Mouse (Mus musculus): Measurements from ENCODE around the gene Vps33a.

Gene Vps33a

GRCm38 (mm10) chr5:123572357-123573186 lies at the start of gene Vps33a:
Gene Vps33a (minus strand): TSS chr5:123573038.
- DNase-seq = peak; percentile 98

GRCm38 (mm10) chr5:123622421-123622820 lies 49.6 kb upstream of the Vps33a start:
- no peak for DNase-seq

DNA sequence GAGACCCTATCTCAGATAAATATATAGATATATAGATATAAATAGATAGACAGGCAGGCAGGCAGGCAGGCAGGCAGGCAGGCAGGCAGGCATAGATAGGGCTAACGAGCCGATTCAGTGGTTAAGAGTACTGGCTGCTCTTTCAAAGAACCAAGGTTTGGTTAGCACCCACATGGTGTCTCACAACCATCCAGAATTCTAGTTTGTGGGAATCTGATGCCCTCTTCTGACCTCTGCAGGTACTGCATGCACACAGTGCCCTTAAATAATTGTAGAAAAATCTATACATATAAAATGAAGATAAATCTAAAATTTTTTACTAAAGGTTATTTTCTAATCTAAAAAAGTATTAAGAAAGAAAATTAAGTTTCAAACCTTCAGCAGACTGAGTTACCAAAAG lies 45.7 kb upstream of the Vps33a start:
- DNase-seq = peak; percentile 43

GRCm38 (mm10) chr5:123614246-123614645 lies 41.4 kb upstream of the Vps33a start:
- no peak for DNase-seq

DNA sequence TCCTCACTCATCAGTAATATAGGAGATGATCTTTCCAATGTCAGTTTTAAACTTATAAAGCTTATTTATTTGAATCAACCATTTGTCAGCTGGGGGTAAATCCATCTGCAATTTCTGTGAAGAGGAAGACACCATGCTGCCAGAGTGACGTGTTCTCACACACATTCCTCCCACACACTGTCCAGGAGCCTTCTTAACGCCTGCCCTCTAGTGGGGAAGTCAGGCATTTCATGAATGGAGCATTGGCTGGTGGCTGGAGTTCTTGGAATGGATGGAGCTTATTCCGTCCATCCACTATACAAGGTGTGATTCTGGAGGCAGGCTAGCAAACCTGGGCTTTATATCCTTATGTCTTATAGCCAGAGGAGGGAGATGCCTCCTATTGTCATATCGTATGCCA lies 37.0 kb upstream of the Vps33a start:
- DNase-seq = peak; percentile 63

DNA sequence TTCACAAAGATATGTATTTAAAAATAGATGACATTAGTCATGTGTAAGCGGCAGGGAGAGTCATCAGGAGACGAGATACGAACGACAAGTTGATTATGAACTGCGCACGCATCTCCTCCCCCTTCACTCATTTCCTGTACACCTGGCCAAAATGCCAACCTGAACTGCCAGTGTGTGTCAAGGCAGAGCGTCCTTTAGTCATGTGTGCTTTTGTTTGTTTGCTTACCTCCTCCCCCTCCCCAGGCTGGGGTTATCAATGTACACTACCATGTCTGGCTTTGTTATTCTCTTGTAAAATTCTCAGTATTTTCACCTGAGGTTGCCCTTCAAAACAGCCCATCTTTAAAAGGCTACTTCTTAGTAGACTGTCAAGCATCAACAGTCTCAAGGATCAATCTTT lies 36.6 kb upstream of the Vps33a start:
- no peak for DNase-seq

- DNase-seq = no peak
Measured at GRCm38 (mm10) chr5:123607211-123607669, 34.4 kb upstream of the Vps33a start.

GRCm38 (mm10) chr5:123603496-123603895 lies 30.7 kb upstream of the Vps33a start:
- peak; percentile 18 for DNase-seq

GRCm38 (mm10) chr5:123602174-123602573 lies 29.3 kb upstream of the Vps33a start:
- DNase-seq = no peak

GRCm38 (mm10) chr5:123599319-123599718 lies 26.5 kb upstream of the Vps33a start:
- no peak for DNase-seq

GRCm38 (mm10) chr5:123593622-123594280 lies 20.9 kb upstream of the Vps33a start:
- DNase-seq = no peak

DNA sequence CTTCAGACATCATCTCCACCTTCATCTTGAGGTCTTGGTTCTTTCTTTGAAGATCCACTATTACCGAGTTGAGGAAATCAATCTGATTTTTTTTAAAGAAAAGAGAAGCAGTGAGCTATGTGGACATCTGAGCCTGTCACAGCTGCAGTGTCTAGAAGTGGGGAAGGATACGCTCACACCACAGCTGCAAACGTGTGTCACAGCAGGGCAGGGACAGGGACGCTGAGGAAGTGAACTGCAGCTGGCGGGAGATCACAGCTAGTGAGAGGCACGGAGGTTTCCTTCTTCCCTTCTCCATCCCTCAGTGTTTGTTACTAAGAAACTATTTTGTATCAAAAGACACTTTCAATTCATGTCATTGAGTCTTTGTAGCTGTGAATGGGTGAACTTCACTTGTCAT lies 7.2 kb upstream of the Vps33a start:
- DNase-seq = peak; percentile 23

- DNase-seq = no peak
Measured at GRCm38 (mm10) chr5:123576696-123577095, 3.9 kb upstream of the Vps33a start.

DNA sequence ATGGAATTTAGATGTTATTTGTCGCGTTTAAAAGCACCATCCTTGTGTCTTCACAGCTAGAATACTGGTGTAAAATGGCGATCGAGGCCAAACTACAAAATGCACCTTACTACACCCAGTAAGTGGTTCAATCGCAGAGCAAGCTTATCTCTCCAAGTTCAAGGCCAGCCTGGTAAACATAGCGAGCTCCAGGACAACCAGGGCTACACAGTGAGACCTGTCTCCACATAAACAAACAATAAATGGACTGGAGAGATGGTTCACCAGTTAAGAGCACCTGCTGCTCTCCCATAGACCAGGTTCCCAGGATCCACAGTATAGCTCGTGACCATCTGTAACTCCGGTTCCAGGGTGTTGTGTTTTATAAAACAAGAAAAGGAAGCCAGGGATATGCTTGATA lies 524 bp upstream of the Vps33a start:
- DNase-seq = no peak

DNA sequence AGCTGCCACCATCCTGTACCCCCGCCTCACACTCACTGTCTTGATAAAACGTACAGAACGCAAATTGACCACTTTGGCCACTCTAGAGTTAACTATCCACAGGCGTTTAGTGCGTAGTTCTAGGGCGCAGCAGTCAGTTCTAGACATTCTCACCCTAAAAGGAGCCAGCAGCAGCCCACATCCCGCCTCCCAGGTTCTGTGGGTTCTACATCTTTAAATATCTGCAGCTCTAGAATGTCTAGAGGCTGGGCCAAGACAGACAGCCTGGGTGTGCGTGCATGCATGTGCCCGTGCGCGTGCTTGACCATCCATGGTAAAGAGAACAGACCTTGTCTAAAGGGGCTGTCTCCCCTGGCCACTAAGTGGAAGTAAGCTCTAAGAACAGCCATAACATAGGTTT lies 11.7 kb downstream of the Vps33a start:
- DNase-seq = no peak

GRCm38 (mm10) chr5:123559588-123559987 lies 13.2 kb downstream of the Vps33a start:
- no peak for DNase-seq

- DNase-seq = no peak
Measured at GRCm38 (mm10) chr5:123556451-123556850, 16.4 kb downstream of the Vps33a start.

DNA sequence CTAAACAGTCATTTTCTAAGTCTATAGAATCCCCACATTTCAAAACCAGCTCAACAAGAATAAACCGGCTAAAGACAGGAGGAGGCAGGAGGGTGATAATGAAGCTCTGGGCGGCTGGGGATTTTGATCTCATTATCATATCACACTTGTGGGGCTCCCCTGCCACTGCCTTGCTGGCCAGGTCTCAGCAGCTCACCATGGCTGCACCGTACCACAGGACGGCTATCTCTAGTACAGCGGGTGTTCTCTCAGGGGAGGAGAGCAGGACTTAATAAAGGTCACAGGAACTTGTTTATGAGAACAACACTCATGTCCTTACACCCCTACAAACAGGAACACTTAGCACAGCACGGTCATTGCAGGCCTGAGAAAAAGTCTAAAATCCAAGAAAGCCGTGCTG lies 17.1 kb downstream of the Vps33a start:
- DNase-seq = no peak

GRCm38 (mm10) chr5:123533801-123534200 lies 39.0 kb downstream of the Vps33a start:
- peak; percentile 0 for DNase-seq

- DNase-seq = peak; percentile 1
Measured at GRCm38 (mm10) chr5:123530056-123530455, 42.8 kb downstream of the Vps33a start.

- peak; percentile 3 for DNase-seq
Measured at GRCm38 (mm10) chr5:123528641-123529040, 44.2 kb downstream of the Vps33a start.

DNA sequence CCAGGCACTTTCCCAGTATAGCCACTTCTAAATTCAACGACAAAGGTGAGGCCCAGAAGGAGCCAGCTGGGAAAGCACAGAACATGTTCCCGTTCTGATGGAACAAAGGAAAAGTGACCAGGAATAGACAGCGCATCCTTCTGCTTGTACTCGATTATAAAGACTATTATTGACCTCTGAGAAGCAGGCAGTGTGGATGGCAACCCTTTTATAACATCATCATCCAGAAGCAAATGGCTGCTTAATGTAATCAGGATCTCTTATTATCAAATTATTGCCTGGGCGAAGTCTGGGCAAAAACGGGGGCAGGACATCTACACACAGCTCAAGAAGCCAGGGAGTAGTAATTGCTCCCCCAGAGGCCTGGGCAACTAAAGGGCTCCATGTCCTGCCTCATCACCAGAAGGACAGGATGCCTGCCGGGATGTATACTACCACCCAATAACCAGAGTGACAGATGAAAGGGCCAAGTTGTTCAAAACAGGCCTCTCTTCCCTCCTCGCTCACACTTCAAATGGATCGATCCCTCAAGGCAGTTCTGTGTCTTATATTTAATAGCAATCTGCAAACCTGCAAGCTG lies 46.8 kb downstream of the Vps33a start:
- DNase-seq = peak; percentile 1

DNA sequence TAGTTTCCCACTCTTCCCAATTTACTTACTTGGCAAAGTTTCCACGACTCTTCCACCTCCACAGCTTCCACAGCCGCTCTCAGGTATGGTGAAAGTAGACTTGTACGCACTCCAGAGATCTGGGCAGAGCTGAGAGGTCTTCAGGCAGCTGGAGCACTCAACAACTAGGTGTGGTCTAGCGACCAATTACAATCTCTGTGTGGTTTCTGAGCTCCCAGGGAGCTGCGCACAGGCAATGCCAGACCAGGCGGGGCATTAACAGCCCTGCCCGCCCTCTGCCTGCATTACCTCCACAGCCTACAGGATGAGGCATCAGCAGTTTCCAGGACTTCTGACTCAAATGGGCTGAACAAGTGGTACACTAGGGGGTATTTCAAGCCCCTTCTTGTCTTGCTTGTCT lies 47.6 kb downstream of the Vps33a start, which contains the start of gene Gm49027:
Gene Gm49027, minus strand, starts transcription at position 208 of the 400 bp plus-strand sequence.
- peak; percentile 2 for DNase-seq

GRCm38 (mm10) chr5:123524393-123524750 lies 48.5 kb downstream of the Vps33a start:
- DNase-seq = no peak

All from thymus, postnatal 14 days (tissue).